Mouse (Mus musculus) limb, embryonic 10.5 days (tissue): ENCODE measurements at regions not wholly inside any gene's neighbourhood (a gene's known extent, or its start where the extent isn't known, plus 50 kb on each side); places are given as distances from the start of the nearest gene placed in this dataset.
"Not testable (repeated sequence)": the region's sequence is repeated elsewhere in the genome, so short reads cannot be mapped to it uniquely, and the experiment has no call there.

Experiments used
- DNase-seq: peaks from one replicate; pipeline ENCODE4 v3.0.0-alpha.2; 2017; ENCODE audit warnings: low spot score
- H3K27ac ChIP-seq: fragments of 300-500 bp; sonication (generic); 2 replicates; pipeline ENCODE4 v1.5.1; 2016; ENCODE audit warnings: mild to moderate bottlenecking
- H3K27me3 ChIP-seq: fragments of 300-500 bp; sonication (generic); 2 replicates; pipeline ENCODE4 v1.6.1; 2016; ENCODE audit warnings: low read depth, mild to moderate bottlenecking; ENCODE audit not compliant: poor library complexity, severe bottlenecking
- H3K36me3 ChIP-seq: fragments of 300-500 bp; sonication (generic); 2 replicates; pipeline ENCODE4 v1.6.1; 2016; ENCODE audit warnings: mild to moderate bottlenecking, moderate library complexity
- H3K4me1 ChIP-seq: fragments of 300-500 bp; sonication (generic); 2 replicates; pipeline ENCODE4 v1.6.1; 2016
- H3K4me3 ChIP-seq: fragments of 300-500 bp; sonication (generic); 2 replicates; pipeline ENCODE4 v1.5.1; 2016; ENCODE audit warnings: mild to moderate bottlenecking, moderate library complexity
- H3K9me3 ChIP-seq: fragments of 300-500 bp; sonication (generic); replicated peaks from 2 replicates; pipeline ENCODE4 v1.6.1; 2016; ENCODE audit warnings: mild to moderate bottlenecking
- WGBS: fragments of 180-500 bp; shearing (Covaris S2); methylation state at CpG from one replicate; pipeline ENCODE4 v1.1.7; 2016; 5-methylcytosine and 5-hydroxymethylcytosine counted together

- Histone ChIP-seq H3K36me3 (no peaks in the 10 kb centered on the region), H3K4me1 (no peaks in the 10 kb centered on the region), H3K27ac (no peak overlapping the region), H3K27me3 (no peaks in the 10 kb centered on the region), H3K4me3 (no peak overlapping the region), H3K9me3 (no peaks in the 10 kb centered on the region)
- 85% methylated on average over 7 of the region's 7 CpGs for WGBS
- DNase-seq: no peak
Observed at GRCm38 (mm10) chr17:15620746-15621694, 56.9 kb upstream of the Prdm9 start.

GRCm38 (mm10) chr17:15622913-15623312 lies 58.8 kb upstream of the Prdm9 start:
- no peak overlapping the region for H3K27ac ChIP-seq
- no peak overlapping the region for H3K4me3 ChIP-seq
- no peaks in the 10 kb centered on the region for H3K9me3 ChIP-seq
- 6% methylated on average over 2 of the region's 2 CpGs for WGBS
- no peak for DNase-seq
- no peaks in the 10 kb centered on the region for H3K36me3 ChIP-seq
- no peaks in the 10 kb centered on the region for H3K4me1 ChIP-seq
- no peaks in the 10 kb centered on the region for H3K27me3 ChIP-seq

- 45% methylated on average over 5 of the region's 5 CpGs for whole genome bisulfite sequencing
- Histone ChIP-seq H3K27ac (no peak overlapping the region), H3K27me3 (no peaks in the 10 kb centered on the region), H3K9me3 (no peaks in the 10 kb centered on the region), H3K36me3 (no peaks in the 10 kb centered on the region), H3K4me3 (peak overlapping the region; percentile 41), H3K4me1 (peaks cover 15% of the 10 kb centered on the region)
- DNase-seq: no peak
Observed at GRCm38 (mm10) chr17:15630792-15631191, 66.6 kb upstream of the Prdm9 start.

- no peak for DNase-seq
- no peaks in the 10 kb centered on the region for H3K27me3 ChIP-seq
- H3K4me1 ChIP-seq: peaks cover 15% of the 10 kb centered on the region
- peak overlapping the region; percentile 41 for H3K4me3 ChIP-seq
- WGBS: 13% methylated on average over 11 of the region's 11 CpGs
- H3K36me3 ChIP-seq: no peaks in the 10 kb centered on the region
- H3K9me3 ChIP-seq: no peaks in the 10 kb centered on the region
- H3K27ac ChIP-seq: no peak overlapping the region
Observed at GRCm38 (mm10) chr17:15631626-15632025, 67.5 kb upstream of the Prdm9 start.

GRCm38 (mm10) chr17:15632090-15632489 lies 67.9 kb upstream of the Prdm9 start:
- DNase-seq: no peak
- peak overlapping the region; percentile 41 for H3K4me3 ChIP-seq
- peaks cover 15% of the 10 kb centered on the region for H3K4me1 ChIP-seq
- H3K36me3 ChIP-seq: no peaks in the 10 kb centered on the region
- H3K9me3 ChIP-seq: no peaks in the 10 kb centered on the region
- no peaks in the 10 kb centered on the region for H3K27me3 ChIP-seq
- 33% methylated on average over 1 of the region's 1 CpGs for WGBS
- no peak overlapping the region for H3K27ac ChIP-seq

GRCm38 (mm10) chr17:15639111-15639865 lies 65.5 kb upstream of the Chd1 start:
- H3K27me3 ChIP-seq, H3K36me3 ChIP-seq, H3K27ac ChIP-seq, DNase-seq, H3K4me3 ChIP-seq, H3K4me1 ChIP-seq, H3K9me3 ChIP-seq: not testable (repeated sequence)
- 93% methylated on average over 12 of the region's 12 CpGs for WGBS

GRCm38 (mm10) chr17:15640776-15641175 lies 64.0 kb upstream of the Chd1 start:
- H3K27ac ChIP-seq: no peak overlapping the region
- 89% methylated on average over 3 of the region's 3 CpGs for WGBS
- DNase-seq: no peak
- no peaks in the 10 kb centered on the region for H3K27me3 ChIP-seq
- no peaks in the 10 kb centered on the region for H3K9me3 ChIP-seq
- no peaks in the 10 kb centered on the region for H3K36me3 ChIP-seq
- no peak overlapping the region for H3K4me3 ChIP-seq
- no peaks in the 10 kb centered on the region for H3K4me1 ChIP-seq

- H3K27me3 ChIP-seq: no peaks in the 10 kb centered on the region
- DNase-seq: no peak
- H3K4me3 ChIP-seq: no peak overlapping the region
- H3K36me3 ChIP-seq: no peaks in the 10 kb centered on the region
- H3K27ac ChIP-seq: no peak overlapping the region
- WGBS: 89% methylated on average over 3 of the region's 3 CpGs
- H3K9me3 ChIP-seq: no peaks in the 10 kb centered on the region
- no peaks in the 10 kb centered on the region for H3K4me1 ChIP-seq
Observed at GRCm38 (mm10) chr17:15641764-15642163, 63.0 kb upstream of the Chd1 start.

- no peaks in the 10 kb centered on the region for H3K36me3 ChIP-seq
- WGBS: 54% methylated on average over 1 of the region's 1 CpGs
- no peaks in the 10 kb centered on the region for H3K9me3 ChIP-seq
- no peak overlapping the region for H3K4me3 ChIP-seq
- peaks cover 6% of the 10 kb centered on the region; the same call in 1 of the 2 replicates for H3K4me1 ChIP-seq
- H3K27ac ChIP-seq: no peak overlapping the region
- no peak for DNase-seq
- no peaks in the 10 kb centered on the region for H3K27me3 ChIP-seq
Observed at GRCm38 (mm10) chr17:15646768-15647167, 58.0 kb upstream of the Chd1 start.

- Histone ChIP-seq H3K9me3 (no peaks in the 10 kb centered on the region), H3K36me3 (no peaks in the 10 kb centered on the region), H3K27me3 (no peaks in the 10 kb centered on the region), H3K4me1 (peaks cover 12% of the 10 kb centered on the region; the same call in 1 of the 2 replicates), H3K27ac (no peak overlapping the region), H3K4me3 (no peak overlapping the region)
- 61% methylated on average over 8 of the region's 8 CpGs for WGBS
- no peak for DNase-seq
Observed at GRCm38 (mm10) chr17:15650089-15650742, 54.6 kb upstream of the Chd1 start.

- DNase-seq: no peak
- 95% methylated on average over 3 of the region's 3 CpGs for WGBS
- no peak overlapping the region for H3K4me3 ChIP-seq
Observed at GRCm38 (mm10) chr17:15651869-15652268, 52.9 kb upstream of the Chd1 start.

More at GRCm38 (mm10) chr17:15651869-15652268, 52.9 kb upstream of the Chd1 start:
- Histone ChIP-seq H3K4me1 (peaks cover 21% of the 10 kb centered on the region), H3K27me3 (no peaks in the 10 kb centered on the region), H3K9me3 (no peaks in the 10 kb centered on the region), H3K27ac (no peak overlapping the region), H3K36me3 (no peaks in the 10 kb centered on the region)
